12 mouse cellular contexts compared by ENCODE assay signal in the genomic region with DNA sequence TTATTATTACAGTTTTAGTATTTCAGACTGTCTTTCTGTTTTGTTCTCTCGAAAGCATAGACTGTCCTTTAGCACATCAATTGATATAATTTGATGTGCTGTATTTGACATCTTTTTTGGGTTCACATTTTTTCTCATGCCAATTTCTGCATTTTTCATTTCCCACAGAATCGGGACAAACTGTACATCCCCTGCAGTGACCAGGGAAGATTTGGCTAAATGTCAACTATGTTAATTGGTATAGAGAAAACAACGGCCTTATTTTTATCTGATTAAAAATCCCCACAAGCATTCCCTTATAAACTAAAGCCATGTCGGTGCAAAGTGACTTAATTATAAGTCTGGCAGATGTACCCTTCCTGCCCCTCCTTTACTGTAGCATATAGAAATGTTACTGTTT.
"Had no signal": no experiment of that assay in that cellular context is flagged by ENCODE, and none has a peak within 500 bp of the region (broad histone marks: within the 10 kb centered on the region; RNA-seq: fewer than 3 reads in every experiment).

No protein-coding gene starts in this region.

- DNase-seq: lung, embryonic 14.5 days; lung, postnatal 10 days; lung, postnatal 4 days; midbrain, embryonic 14.5 days; retina, postnatal 1 day; right cerebral cortex, adult 18-20 months; right cerebral cortex, postnatal 25 days; right cerebral cortex, postnatal 4 days; spleen, adult 18-20 months; thymus, adult 18-20 months; thymus, postnatal 14 days; thymus, postnatal 36 days had no signal
